Mouse (Mus musculus) lung, postnatal 0 days (tissue): ENCODE results near the gene Tanc1. TPM values are rescaled to one million over a fixed set of nuclear protein-coding genes. Genes with fewer than 3 reads are reported as not detected.

Experiments used
- ATAC-seq: fragments of 200-750 bp; cut with Nextera tagmentation; 2 replicates; pipeline ENCODE4 v1.8.0; 2017; ENCODE audit warnings: moderate library complexity
- DNase-seq: peaks from one replicate; pipeline ENCODE4 v3.0.0-alpha.2; 2016; ENCODE audit warnings: low spot score
- H3K27ac ChIP-seq: fragments of 300-500 bp; sonication (generic); 2 replicates; pipeline ENCODE4 v1.5.1; 2014; ENCODE audit warnings: antibody characterized with exemption, mild to moderate bottlenecking, low read length, mixed read lengths
- H3K27me3 ChIP-seq: fragments of 300-500 bp; sonication (generic); replicated peaks from 2 replicates; pipeline ENCODE4 v1.6.1; 2014; ENCODE audit warnings: low read length, mixed read lengths; ENCODE audit not compliant: insufficient read depth
- H3K36me3 ChIP-seq: fragments of 300-500 bp; sonication (generic); 2 replicates; pipeline ENCODE4 v1.6.1; 2014; ENCODE audit warnings: low read length, mixed read lengths; ENCODE audit not compliant: insufficient read depth
- H3K4me1 ChIP-seq: fragments of 300-500 bp; sonication (generic); 2 replicates; pipeline ENCODE4 v1.6.1; 2014; ENCODE audit warnings: antibody characterized with exemption, low read depth, low read length, mixed read lengths; ENCODE audit not compliant: insufficient read depth
- H3K4me2 ChIP-seq: fragments of 300-500 bp; sonication (generic); replicated peaks from 2 replicates; pipeline ENCODE4 v1.6.1; 2014; ENCODE audit warnings: low read depth, mild to moderate bottlenecking, low read length, moderate library complexity, mixed read lengths
- H3K4me3 ChIP-seq: fragments of 300-500 bp; sonication (generic); 2 replicates; pipeline ENCODE4 v1.5.1; 2014; ENCODE audit warnings: low read depth, low read length
- H3K9ac ChIP-seq: fragments of 300-500 bp; sonication (generic); replicated peaks from 2 replicates; pipeline ENCODE4 v1.6.1; 2014; ENCODE audit warnings: low read depth, mild to moderate bottlenecking
- H3K9me3 ChIP-seq: fragments of 300-500 bp; sonication (generic); 2 replicates; pipeline ENCODE4 v1.6.1; 2016; ENCODE audit warnings: low read length, mixed read lengths
- CTCF ChIP-seq: IDR thresholded peaks from 2 replicates; pipeline ENCODE4 v1.5.1; 2016; ENCODE audit warnings: antibody characterized with exemption, mild to moderate bottlenecking
- EP300 ChIP-seq: IDR thresholded peaks from 2 replicates; pipeline ENCODE4 v1.6.1; 2016; ENCODE audit warnings: antibody characterized with exemption, mild to moderate bottlenecking, control low read depth
- WGBS: fragments of 180-500 bp; shearing (Covaris S2); extraction: QIAGEN DNeasy Blood & Tissue Kit; methylation state at CpG from one replicate; pipeline ENCODE4 v1.1.7; 2014; 5-methylcytosine and 5-hydroxymethylcytosine counted together
- polyA plus RNA-seq: library from polyadenylated mRNA; unstranded; fragments of >200 nt; fragmentation: Nextera tagmentation; extraction: Ambion mirVana; gene quantifications from 2 replicates; pipeline ENCODE4 v1.2.1, GENCODE M21; 2015

Gene Tanc1
- polyA plus RNA-seq, 1 experiment from 2014 or later: 20.9 TPM

- H3K27me3 ChIP-seq: no peaks in the 10 kb centered on the region
- H3K4me2 ChIP-seq: no peak overlapping the region
- WGBS: 62% methylated on average over 6 of the region's 6 CpGs
- no peak overlapping the region for H3K27ac ChIP-seq
- no peak for ATAC-seq
- H3K9ac ChIP-seq: no peak overlapping the region
- no peak for DNase-seq
- peaks cover 4% of the 10 kb centered on the region; the same call in 1 of the 2 replicates for H3K36me3 ChIP-seq
- TF ChIP-seq CTCF: no peak
- no peak for TF ChIP-seq EP300
- no peaks in the 10 kb centered on the region for H3K9me3 ChIP-seq
- peaks cover 10% of the 10 kb centered on the region for H3K4me1 ChIP-seq
- no peak overlapping the region for H3K4me3 ChIP-seq
Observed at GRCm38 (mm10) chr2:59784628-59784883, 172.7 kb downstream of the Tanc1 start.

GRCm38 (mm10) chr2:59785597-59785996 is 173.8 kb downstream of the Tanc1 start:
- Histone ChIP-seq H3K4me3 (no peak overlapping the region), H3K27ac (no peak overlapping the region), H3K27me3 (no peaks in the 10 kb centered on the region), H3K4me1 (peaks cover 10% of the 10 kb centered on the region), H3K36me3 (peaks cover 4% of the 10 kb centered on the region; the same call in 1 of the 2 replicates), H3K9ac (no peak overlapping the region), H3K9me3 (no peaks in the 10 kb centered on the region), H3K4me2 (no peak overlapping the region)
- DNase-seq (peak; percentile 26), ATAC-seq (peak; percentile 25)
- 31% methylated on average over 13 of the region's 13 CpGs for WGBS
- no peak for TF ChIP-seq EP300
- no peak for TF ChIP-seq CTCF

- H3K9me3 ChIP-seq: no peaks in the 10 kb centered on the region
- H3K4me3 ChIP-seq: no peak overlapping the region
- H3K4me2 ChIP-seq: no peak overlapping the region
- ATAC-seq (no peak), DNase-seq (no peak)
- no peaks in the 10 kb centered on the region for H3K27me3 ChIP-seq
- TF ChIP-seq EP300 (no peak), CTCF (no peak)
- WGBS: 91% methylated on average over 7 of the region's 7 CpGs
- no peak overlapping the region for H3K27ac ChIP-seq
- no peak overlapping the region for H3K9ac ChIP-seq
- peaks cover 17% of the 10 kb centered on the region for H3K36me3 ChIP-seq
- H3K4me1 ChIP-seq: peaks cover 3% of the 10 kb centered on the region; the same call in 1 of the 2 replicates
Observed at GRCm38 (mm10) chr2:59788704-59789500, 177.1 kb downstream of the Tanc1 start.

- ATAC-seq: no peak
- no peak overlapping the region for H3K4me2 ChIP-seq
- H3K9ac ChIP-seq: no peak overlapping the region
- WGBS: 79% methylated on average over 8 of the region's 8 CpGs
- no peaks in the 10 kb centered on the region for H3K9me3 ChIP-seq
- peaks cover 29% of the 10 kb centered on the region; the same call in 1 of the 2 replicates for H3K36me3 ChIP-seq
- H3K27ac ChIP-seq: no peak overlapping the region
- DNase-seq: no peak
- H3K4me1 ChIP-seq: no peaks in the 10 kb centered on the region
- TF ChIP-seq CTCF: no peak
- TF ChIP-seq EP300: no peak
- H3K4me3 ChIP-seq: no peak overlapping the region
- H3K27me3 ChIP-seq: no peaks in the 10 kb centered on the region
Observed at GRCm38 (mm10) chr2:59791596-59791995, 179.8 kb downstream of the Tanc1 start.

- Histone ChIP-seq H3K36me3 (peaks cover 29% of the 10 kb centered on the region; the same call in 1 of the 2 replicates), H3K27ac (no peak overlapping the region), H3K4me2 (no peak overlapping the region), H3K27me3 (no peaks in the 10 kb centered on the region), H3K9me3 (no peaks in the 10 kb centered on the region), H3K4me1 (no peaks in the 10 kb centered on the region), H3K9ac (no peak overlapping the region), H3K4me3 (no peak overlapping the region)
- TF ChIP-seq EP300 (no peak), CTCF (no peak)
- no peak for DNase-seq
- no peak for ATAC-seq
- WGBS: 49% methylated on average over 9 of the region's 9 CpGs
Observed at GRCm38 (mm10) chr2:59793337-59793736, 181.5 kb downstream of the Tanc1 start.

GRCm38 (mm10) chr2:59794838-59795237 is 183.0 kb downstream of the Tanc1 start:
- H3K27ac ChIP-seq: no peak overlapping the region
- no peaks in the 10 kb centered on the region for H3K9me3 ChIP-seq
- no peak overlapping the region for H3K9ac ChIP-seq
- no peak overlapping the region for H3K4me2 ChIP-seq
- no peaks in the 10 kb centered on the region for H3K4me1 ChIP-seq
- WGBS: 86% methylated on average over 6 of the region's 6 CpGs
- H3K4me3 ChIP-seq: no peak overlapping the region
- peaks cover 34% of the 10 kb centered on the region; the same call in 1 of the 2 replicates for H3K36me3 ChIP-seq
- ATAC-seq (no peak), DNase-seq (no peak)
- H3K27me3 ChIP-seq: no peaks in the 10 kb centered on the region
- TF ChIP-seq EP300 (no peak), CTCF (no peak)
